Mouse (Mus musculus) liver, embryonic 14.5 days (tissue): ENCODE measurements around the gene Padi1.

Experiments
- CTCF ChIP-seq: IDR thresholded peaks from 2 replicates; pipeline ENCODE4 v1.5.1; 2016; ENCODE audit warnings: antibody characterized with exemption, low read depth, control low read depth
- EP300 ChIP-seq: IDR thresholded peaks from 2 replicates; pipeline ENCODE4 v1.6.1; 2016; ENCODE audit warnings: antibody characterized with exemption, low read depth

- TF ChIP-seq CTCF = no peak
- TF ChIP-seq EP300 = no peak
These were observed 74.5 kb downstream of the Padi1 start for GRCm38 (mm10) chr4:140771091-140771490.
